Mouse (Mus musculus) lung, postnatal 0 days (tissue): ENCODE results near the gene 1700001P01Rik.

Experiments used
- CTCF ChIP-seq: IDR thresholded peaks from 2 replicates; pipeline ENCODE4 v1.5.1; 2016; ENCODE audit warnings: antibody characterized with exemption, mild to moderate bottlenecking
- EP300 ChIP-seq: IDR thresholded peaks from 2 replicates; pipeline ENCODE4 v1.6.1; 2016; ENCODE audit warnings: antibody characterized with exemption, mild to moderate bottlenecking, control low read depth

- no peak for TF ChIP-seq EP300
- TF ChIP-seq CTCF, result no peak
Measured at GRCm38 (mm10) chr11:97813085-97813484, 37.4 kb upstream of the 1700001P01Rik start.
